Mouse (Mus musculus) embryonic fibroblast, embryonic 13.5 days (primary cell): ENCODE data around the gene D10Jhu81e.

Experiments used
- CTCF ChIP-seq: IDR thresholded peaks from 2 replicates; pipeline ENCODE4 v1.5.1; 2011; ENCODE audit warnings: mild to moderate bottlenecking, control low read depth, low read length, moderate library complexity, borderline replicate concordance; ENCODE audit not compliant: insufficient read depth
- POLR2A ChIP-seq: IDR thresholded peaks from 2 replicates; pipeline ENCODE4 v1.6.1; 2011; ENCODE audit warnings: low read depth, mild to moderate bottlenecking, control low read depth, low read length, moderate library complexity

GRCm38 (mm10) chr10:78211311-78211710 is 41.7 kb upstream of the D10Jhu81e start:
- TF ChIP-seq POLR2A (no peak), CTCF (no peak)
